Mouse (Mus musculus): Measurements from ENCODE around the gene Commd7.
"Not testable (repeated sequence)": the region's sequence is repeated elsewhere in the genome, so short reads cannot be mapped to it uniquely, and the experiment has no call there.

The Commd7 gene

DNA sequence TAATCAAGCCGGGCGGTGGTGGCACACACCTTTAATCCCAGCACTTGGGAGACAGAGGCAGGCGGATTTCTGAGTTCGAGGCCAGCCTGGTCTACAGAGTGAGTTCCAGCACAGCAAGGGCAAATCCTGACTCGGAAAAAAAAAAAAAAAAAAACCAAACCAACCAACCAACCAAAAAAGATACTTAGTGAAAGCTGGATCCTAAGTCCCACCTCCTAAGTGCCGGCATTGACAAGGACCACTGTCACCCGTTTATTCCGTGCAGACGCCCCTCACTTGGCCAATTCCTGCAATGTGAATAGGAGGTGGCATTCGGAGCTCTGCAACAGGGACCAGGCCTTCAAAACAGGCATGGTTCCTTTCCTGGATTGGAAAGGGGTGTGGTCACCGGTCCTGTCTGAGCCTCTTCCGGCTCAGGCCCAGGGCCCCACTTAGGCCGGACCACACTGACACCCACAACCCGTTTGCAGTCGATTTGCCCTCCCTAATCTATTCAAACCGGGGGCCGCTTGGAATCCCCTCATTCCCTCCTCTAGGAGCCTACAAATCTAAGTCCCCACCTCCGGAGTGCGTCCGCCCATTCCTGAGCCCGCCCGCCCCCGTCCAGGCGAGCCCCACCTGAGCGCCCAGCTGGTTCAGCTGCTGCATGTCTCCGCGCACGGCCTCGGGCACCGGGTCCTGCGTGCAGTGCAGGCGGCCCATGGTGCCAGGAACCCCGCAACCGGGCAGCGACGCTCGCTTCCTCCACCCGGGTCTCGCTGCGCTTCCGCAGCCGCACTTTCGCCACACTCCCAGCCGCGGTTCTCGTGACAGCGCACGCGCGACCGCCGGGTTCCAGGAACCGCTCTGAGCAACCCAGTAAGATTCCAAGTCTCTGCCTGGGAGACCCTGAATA, at the start of gene Commd7:
Gene Commd7 (minus strand): TSS at position 806 of the 895 bp plus-strand sequence.
- DNase-seq (ENCODE audit: low spot score in 2 of 2) = peak; percentile 71 to 80

GRCm38 (mm10) chr2:153679959-153680358, 47.4 kb upstream of the Commd7 start:
- DNase-seq (ENCODE audit: low spot score in 2 of 2) = no peak

DNA sequence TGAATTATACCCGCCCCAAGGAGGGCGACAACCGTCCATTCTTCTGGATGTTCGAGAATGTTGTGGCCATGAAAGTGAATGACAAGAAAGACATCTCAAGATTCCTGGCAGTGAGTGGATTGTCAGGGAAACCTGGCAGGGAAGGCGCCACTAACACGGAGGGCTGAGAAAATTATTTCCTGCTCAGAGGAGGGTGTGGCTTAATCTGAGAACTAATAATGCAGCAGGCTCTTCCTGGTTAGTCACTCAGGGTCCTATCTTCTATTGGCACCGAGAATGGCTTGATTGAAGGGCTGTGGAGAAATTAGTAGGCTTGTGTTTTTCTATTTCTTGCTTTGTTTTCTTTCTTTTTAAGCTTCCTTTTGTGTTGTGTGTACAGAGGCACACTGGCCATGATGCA, 45.0 kb upstream of the Commd7 start:
- DNase-seq (ENCODE audit: low spot score in 2 of 2) = no peak

GRCm38 (mm10) chr2:153676944-153677343, 44.4 kb upstream of the Commd7 start:
- DNase-seq (ENCODE audit: low spot score in 2 of 2) = no peak

DNA sequence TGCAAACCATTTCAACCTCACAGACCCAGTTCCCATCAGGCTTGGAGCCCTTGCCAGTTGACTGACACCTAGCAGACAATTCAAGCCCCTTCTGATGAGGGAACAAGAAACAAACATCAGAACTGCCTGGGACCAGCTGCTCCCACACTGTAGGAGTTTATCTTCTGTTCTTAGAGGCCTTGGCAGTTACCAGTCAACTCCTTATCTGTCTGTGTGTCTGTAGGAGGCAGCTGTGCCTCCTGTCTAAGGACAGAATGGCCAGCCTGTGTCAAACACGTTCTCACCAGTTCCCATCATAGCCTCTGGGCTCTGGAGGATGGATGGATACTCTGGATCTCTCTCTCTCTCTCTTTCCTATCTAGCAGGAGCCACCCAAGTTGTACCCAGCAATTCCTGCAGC, 42.8 kb upstream of the Commd7 start:
- not testable (repeated sequence) for DNase-seq (ENCODE audit: low spot score in 2 of 2)

GRCm38 (mm10) chr2:153672619-153673018, 40.0 kb upstream of the Commd7 start:
- DNase-seq (ENCODE audit: low spot score in 2 of 2) = no peak

DNA sequence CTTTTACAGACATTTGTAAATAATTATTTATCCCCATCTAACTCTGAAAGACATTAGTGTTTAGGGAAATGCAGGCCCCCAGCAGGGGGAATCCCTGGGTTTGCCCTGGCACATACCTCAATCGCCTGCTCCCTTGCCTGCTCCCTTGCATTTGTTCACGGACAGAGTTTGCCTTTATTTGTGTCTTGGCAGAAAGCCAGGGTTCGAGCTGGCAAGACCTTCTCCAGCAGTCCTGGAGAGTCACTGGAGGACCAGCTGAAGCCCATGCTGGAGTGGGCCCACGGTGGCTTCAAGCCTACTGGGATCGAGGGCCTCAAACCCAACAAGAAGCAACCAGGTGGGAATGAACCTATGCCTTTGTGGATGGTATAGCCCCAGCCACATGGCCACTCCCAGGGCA, 37.5 kb upstream of the Commd7 start:
- no peak for DNase-seq (ENCODE audit: low spot score in 2 of 2)

GRCm38 (mm10) chr2:153668754-153669376, 36.3 kb upstream of the Commd7 start:
- no peak for DNase-seq (ENCODE audit: low spot score in 2 of 2)

DNA sequence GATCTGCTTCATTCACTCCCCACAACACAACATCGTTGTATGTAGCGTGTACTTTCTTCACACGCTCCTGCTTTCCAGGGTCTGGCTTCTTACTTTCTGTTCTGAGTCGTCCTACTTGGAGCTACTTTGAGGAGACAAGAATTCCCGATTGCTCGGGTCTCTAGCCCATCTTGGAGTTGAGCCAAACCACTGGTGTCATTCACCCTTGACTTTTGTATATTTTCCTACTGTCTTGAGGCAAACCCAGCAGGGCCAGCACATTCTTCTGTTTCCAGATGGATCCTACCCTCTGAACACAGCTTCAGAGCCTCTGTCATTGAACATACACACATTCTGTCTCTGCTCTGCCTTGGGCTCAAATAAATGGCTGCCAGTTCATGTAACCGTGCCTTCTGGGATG, 32.8 kb upstream of the Commd7 start:
- no peak for DNase-seq (ENCODE audit: low spot score in 2 of 2)

DNA sequence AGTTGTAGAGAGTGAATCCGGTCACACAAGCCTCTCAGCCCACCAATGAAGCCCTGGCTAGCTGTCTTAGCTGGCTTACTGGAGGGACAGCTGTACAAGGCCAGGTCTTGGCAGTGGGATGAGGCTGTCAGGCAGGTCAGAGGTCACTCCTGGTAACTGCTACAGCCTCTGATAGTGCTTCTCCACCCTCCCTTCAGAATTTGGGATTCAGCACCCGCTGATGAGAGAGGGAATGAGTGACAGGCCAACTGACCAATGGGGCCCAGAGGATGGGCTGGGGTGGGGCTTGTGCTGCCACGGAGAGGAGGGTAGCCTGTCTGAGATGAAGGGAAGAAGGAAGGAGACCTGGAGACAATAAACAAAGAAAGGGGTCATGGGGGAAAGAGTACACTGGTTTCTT, 28.0 kb upstream of the Commd7 start:
- DNase-seq (ENCODE audit: low spot score in 2 of 2) = no peak

- not testable (repeated sequence) for DNase-seq (ENCODE audit: low spot score in 2 of 2)
These were observed 25.1 kb upstream of the Commd7 start for GRCm38 (mm10) chr2:153657659-153658058.

DNA sequence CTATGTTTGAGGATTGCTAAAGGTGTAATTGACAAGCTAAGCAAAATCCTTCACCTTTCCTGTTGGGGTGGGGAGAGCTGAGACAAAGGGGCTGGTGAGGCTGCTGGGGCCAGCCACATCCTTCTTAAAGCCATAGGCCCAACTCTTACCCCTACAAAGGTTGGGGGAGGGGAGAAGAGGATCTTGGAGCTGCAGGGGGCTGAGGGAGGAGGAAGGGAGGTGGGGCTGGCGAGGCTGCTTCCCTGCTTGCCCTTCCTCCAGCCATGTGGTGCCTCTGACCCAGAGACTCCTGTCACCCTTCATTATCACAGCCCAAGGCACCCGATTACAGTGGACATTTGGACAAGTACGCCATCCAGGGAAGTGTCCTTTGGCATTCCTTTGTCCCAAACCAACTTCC, 19.1 kb upstream of the Commd7 start:
- no peak for DNase-seq (ENCODE audit: low spot score in 2 of 2)

DNA sequence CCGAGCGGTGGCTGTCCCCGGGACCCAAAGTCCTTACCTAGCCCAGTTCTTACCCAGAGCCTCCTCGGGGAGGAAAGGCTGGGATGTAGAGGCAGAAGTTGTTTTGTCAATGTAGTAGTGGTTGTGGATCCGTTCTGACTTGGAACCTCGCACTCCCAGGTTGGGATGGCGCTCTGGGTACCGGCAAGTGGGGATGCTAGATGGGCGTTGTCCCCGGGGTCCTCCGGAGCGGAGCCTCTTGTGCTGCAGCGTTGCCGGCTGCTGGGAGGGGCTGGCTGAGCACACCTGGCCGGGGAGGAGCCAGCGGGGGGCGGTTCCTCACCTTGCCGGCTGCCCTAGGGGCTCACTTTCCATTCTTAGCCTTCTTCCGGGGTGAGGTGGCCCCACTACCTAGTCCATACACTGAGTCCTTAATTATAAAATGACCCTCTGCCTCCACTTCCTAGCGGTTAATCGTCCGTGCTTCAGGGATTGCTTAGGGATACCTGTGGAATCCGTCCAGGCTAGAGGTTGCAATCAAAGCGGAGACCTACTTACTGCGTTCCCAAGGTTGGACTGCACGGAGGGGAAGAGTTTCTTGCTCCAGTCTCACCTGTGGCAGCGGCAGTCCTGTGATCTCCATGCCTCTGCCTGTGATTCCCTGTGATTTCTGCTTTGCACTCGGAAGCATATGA, 17.6 kb upstream of the Commd7 start:
- no peak for DNase-seq (ENCODE audit: low spot score in 2 of 2)

DNA sequence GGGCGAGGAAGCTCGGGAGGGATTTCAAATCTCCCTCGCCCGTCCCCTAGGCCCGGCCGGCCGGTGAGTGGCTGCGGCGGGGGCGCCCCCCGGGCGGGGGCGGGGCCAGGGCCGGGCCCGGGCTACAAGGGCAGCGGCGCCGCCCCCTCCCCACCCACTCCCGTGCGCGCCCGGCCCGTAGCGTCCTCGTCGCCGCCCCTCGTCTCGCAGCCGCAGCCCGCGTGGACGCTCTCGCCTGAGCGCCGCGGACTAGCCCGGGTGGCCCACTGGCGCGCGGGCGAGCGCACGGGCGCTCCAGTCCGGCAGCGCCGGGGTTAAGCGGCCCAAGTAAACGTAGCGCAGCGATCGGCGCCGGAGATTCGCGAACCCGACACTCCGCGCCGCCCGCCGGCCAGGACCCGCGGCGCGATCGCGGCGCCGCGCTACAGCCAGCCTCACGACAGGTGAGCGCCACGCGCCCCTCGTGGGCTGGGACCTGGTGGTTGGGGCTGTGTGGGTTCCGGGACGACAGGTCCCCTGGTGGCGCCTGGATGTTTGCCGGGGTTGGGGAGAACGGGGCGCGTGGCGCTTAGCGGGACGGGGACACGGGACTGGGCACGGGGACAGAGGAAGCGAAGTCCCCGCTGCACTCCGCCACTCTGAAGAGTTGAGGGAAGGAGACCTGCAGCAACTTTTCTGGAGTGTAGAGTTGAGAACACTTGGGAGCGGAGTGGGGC, 16.9 kb upstream of the Commd7 start, which contains the start of gene Dnmt3b:
Gene Dnmt3b (plus strand): TSS at position 153 of the 716 bp plus-strand sequence.
- peak in 1 of 2 experiments; percentile 11 for DNase-seq (ENCODE audit: low spot score in 2 of 2)

- DNase-seq (ENCODE audit: low spot score in 2 of 2) = no peak
These were observed 16.3 kb upstream of the Commd7 start for GRCm38 (mm10) chr2:153648773-153649297.

- no peak for DNase-seq (ENCODE audit: low spot score in 2 of 2)
These were observed 10.4 kb upstream of the Commd7 start for GRCm38 (mm10) chr2:153642999-153643398.

GRCm38 (mm10) chr2:153642496-153642895, 9.9 kb upstream of the Commd7 start:
- no peak for DNase-seq (ENCODE audit: low spot score in 2 of 2)

- no peak for DNase-seq (ENCODE audit: low spot score in 2 of 2)
These were observed 6.5 kb upstream of the Commd7 start for GRCm38 (mm10) chr2:153638977-153639680.

GRCm38 (mm10) chr2:153633259-153633658, 678 bp upstream of the Commd7 start:
- no peak for DNase-seq (ENCODE audit: low spot score in 2 of 2)

DNA sequence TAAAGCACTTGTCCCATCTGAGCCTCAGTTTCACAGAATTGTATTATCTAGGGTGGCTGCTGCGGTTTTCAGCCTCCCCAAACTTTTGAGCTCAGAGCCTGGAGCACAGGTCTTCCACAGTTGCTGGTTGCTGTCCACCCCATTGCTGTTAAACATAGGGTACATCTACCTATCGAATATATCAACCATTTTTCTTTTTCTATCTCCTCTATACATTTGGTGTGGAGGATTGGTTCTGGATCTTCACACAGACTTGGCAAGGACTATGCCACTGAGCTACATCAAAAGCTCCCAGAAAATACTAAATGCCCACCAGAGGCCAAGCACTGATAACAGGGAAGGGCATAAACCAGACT, 268 bp upstream of the Commd7 start:
- DNase-seq (ENCODE audit: low spot score in 2 of 2) = no peak

GRCm38 (mm10) chr2:153630950-153631349, 1.6 kb downstream of the Commd7 start:
- DNase-seq (ENCODE audit: low spot score in 2 of 2) = no peak

All from frontal cortex, postnatal 25 days (tissue).